Mouse (Mus musculus): Measurements from ENCODE around the gene Des. TPM values are rescaled to one million over a fixed set of nuclear protein-coding genes. Genes with fewer than 3 reads are reported as not detected.

The Des gene
- polyA plus RNA-seq, 1 experiment from 2014 or later = 1.2 TPM

DNA sequence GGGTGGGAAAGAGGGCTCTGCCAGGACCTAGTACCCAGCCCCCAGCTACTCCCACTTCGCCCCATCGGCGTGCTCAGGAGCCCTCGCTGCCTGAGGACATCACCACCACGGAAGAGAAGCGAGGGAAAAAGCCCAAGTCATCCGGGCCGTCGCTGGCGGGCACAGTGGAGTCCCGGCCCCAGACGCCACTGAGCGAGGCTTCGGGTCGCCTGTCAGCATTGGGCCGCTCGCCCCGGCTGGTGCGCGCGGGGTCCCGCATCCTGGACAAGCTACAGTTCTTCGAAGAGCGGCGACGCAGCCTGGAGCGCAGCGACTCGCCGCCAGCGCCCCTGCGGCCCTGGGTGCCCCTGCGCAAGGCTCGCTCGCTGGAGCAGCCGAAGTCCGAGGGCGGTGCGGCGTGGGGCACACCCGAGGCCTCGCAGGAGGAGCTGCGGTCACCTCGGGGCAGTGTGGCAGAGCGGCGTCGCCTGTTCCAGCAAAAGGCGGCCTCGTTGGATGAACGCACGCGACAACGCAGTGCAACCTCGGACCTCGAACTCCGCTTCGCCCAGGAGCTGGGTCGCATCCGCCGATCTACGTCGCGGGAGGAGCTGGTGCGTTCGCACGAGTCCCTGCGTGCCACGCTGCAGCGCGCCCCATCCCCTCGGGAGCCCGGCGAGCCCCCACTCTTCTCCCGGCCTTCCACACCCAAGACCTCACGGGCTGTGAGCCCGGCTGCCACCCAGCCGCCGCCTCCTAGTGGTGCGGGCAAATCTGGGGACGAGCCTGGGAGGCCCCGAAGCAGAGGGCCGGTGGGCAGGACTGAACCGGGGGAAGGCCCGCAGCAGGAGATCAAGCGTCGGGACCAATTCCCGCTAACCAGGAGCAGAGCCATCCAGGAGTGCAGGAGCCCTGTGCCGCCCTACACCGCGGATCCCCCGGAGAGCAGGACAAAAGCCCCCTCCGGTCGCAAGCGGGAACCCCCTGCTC is 28.1 kb downstream of the Des start:
- Histone ChIP-seq H3K4me2 (replicated peaks) (peak overlapping the region; percentile 43), H3K27me3 (peaks cover 84% of the 10 kb centered on the region), H3K9ac (replicated peaks) (peak overlapping the region; percentile 26; the same call in 1 of the 2 replicates), H3K9me3 (no peaks in the 10 kb centered on the region), H3K4me1 (peaks cover 40% of the 10 kb centered on the region), H3K36me3 (no peaks in the 10 kb centered on the region), H3K27ac (replicated peaks) (no peak overlapping the region), H3K4me3 (peak overlapping the region; percentile 36)
- peak; percentile 17; the same call in 1 of the 2 replicates for ATAC-seq (ENCODE audit: low FRiP score, low read depth)
- WGBS = 3% methylated on average over 93 of the region's 94 CpGs

DNA sequence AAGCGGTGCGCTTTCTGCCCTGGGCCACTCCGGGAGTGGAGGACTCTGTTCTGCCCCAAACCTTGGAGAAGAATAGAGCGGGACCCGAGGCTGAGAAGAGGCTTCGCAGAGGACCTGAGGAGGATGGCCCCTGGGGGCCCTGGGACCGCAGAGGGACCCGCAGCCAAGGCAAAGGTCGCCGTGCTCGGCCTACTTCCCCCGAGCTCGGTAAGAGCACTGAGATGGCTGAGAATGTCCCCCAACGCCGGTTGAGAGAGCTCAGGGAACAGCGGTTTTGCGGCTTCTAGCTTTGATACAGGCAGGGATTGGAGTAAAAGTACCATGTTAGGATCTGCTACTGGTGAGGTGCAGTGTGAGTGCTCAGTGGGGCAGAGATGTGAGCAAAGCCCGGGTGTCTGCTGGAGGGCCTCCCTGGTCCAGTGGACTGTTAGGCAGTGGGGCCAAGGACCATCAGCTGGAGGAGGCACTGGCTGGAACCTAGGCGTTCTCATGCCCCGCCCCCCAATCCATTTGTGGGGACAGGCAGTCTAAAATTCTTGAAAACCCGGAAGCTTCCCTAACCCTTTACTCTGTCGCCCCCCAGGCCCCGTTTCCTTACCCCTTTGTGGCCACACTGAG is 28.9 kb downstream of the Des start:
- Histone ChIP-seq H3K27me3 (peaks cover 79% of the 10 kb centered on the region), H3K36me3 (no peaks in the 10 kb centered on the region), H3K27ac (replicated peaks) (no peak overlapping the region), H3K9ac (replicated peaks) (peak overlapping the region; percentile 26; the same call in 1 of the 2 replicates), H3K9me3 (no peaks in the 10 kb centered on the region), H3K4me3 (peak overlapping the region; percentile 36; the same call in 1 of the 2 replicates), H3K4me2 (replicated peaks) (peak overlapping the region; percentile 43), H3K4me1 (peaks cover 40% of the 10 kb centered on the region)
- WGBS = 18% methylated on average over 23 of the region's 23 CpGs
- no peak for ATAC-seq (ENCODE audit: low FRiP score, low read depth)

DNA sequence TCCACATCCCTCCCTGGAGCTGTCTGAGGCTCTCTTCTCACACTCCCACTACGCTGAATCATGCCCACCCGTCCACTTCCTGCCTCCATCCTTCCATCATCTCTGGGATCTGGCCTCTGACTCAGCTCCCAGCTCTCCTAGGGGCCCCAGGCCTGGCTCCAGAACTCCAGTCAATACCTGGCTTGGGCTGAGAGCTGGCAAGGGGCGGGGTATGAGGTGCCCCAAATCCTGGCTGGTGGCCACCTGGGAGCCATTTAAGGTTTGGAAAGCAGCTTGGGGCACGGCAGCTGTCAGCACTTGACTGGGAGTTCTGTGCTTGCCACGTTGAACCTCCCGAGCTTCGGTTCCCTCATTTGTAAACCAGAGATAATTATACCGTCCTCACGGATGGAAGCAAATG is 33.0 kb downstream of the Des start:
- no peaks in the 10 kb centered on the region for H3K36me3 ChIP-seq
- no peak overlapping the region for H3K4me2 ChIP-seq (replicated peaks)
- no peak overlapping the region for H3K4me3 ChIP-seq
- peaks cover 38% of the 10 kb centered on the region for H3K27me3 ChIP-seq
- H3K9ac ChIP-seq (replicated peaks) = no peak overlapping the region
- whole genome bisulfite sequencing = 82% methylated on average over 9 of the region's 9 CpGs
- ATAC-seq (ENCODE audit: low FRiP score, low read depth) = no peak
- H3K27ac ChIP-seq (replicated peaks) = no peak overlapping the region
- no peaks in the 10 kb centered on the region for H3K9me3 ChIP-seq
- H3K4me1 ChIP-seq = peaks cover 8% of the 10 kb centered on the region

- ATAC-seq (ENCODE audit: low FRiP score, low read depth) = no peak
- peaks cover 8% of the 10 kb centered on the region for H3K4me1 ChIP-seq
- H3K27me3 ChIP-seq = peaks cover 31% of the 10 kb centered on the region
- no peak overlapping the region for H3K27ac ChIP-seq (replicated peaks)
- no peak overlapping the region for H3K4me3 ChIP-seq
- H3K9ac ChIP-seq (replicated peaks) = no peak overlapping the region
- H3K36me3 ChIP-seq = no peaks in the 10 kb centered on the region
- H3K4me2 ChIP-seq (replicated peaks) = no peak overlapping the region
- no peaks in the 10 kb centered on the region for H3K9me3 ChIP-seq
- WGBS = 92% methylated on average over 3 of the region's 3 CpGs
Measured at GRCm38 (mm10) chr1:75393846-75394245, 33.7 kb downstream of the Des start.

GRCm38 (mm10) chr1:75398761-75399402 is 38.8 kb downstream of the Des start:
- Histone ChIP-seq H3K9me3 (no peaks in the 10 kb centered on the region), H3K9ac (replicated peaks) (no peak overlapping the region; the same call in 1 of the 2 replicates), H3K4me1 (peaks cover 28% of the 10 kb centered on the region), H3K4me3 (no peak overlapping the region), H3K4me2 (replicated peaks) (no peak overlapping the region), H3K36me3 (peaks cover 18% of the 10 kb centered on the region), H3K27me3 (0 out of 2 replicates have a peak, but pooled peaks cover 3% of the 10 kb centered on the region), H3K27ac (replicated peaks) (peak overlapping the region; percentile 75)
- peak; percentile 47 for ATAC-seq (ENCODE audit: low FRiP score, low read depth)
- 10% methylated on average over 9 of the region's 9 CpGs for WGBS

GRCm38 (mm10) chr1:75399755-75400492 is 39.8 kb downstream of the Des start:
- 0 out of 2 replicates have a peak, but pooled peaks cover 3% of the 10 kb centered on the region for H3K27me3 ChIP-seq
- peak overlapping the region; percentile 41 for H3K9ac ChIP-seq (replicated peaks)
- H3K27ac ChIP-seq (replicated peaks) = peak overlapping the region; percentile 75
- ATAC-seq (ENCODE audit: low FRiP score, low read depth) = peak; percentile 81
- no peaks in the 10 kb centered on the region for H3K9me3 ChIP-seq
- H3K4me2 ChIP-seq (replicated peaks) = peak overlapping the region; percentile 44
- 6% methylated on average over 15 of the region's 15 CpGs for WGBS
- peaks cover 28% of the 10 kb centered on the region for H3K4me1 ChIP-seq
- peaks cover 24% of the 10 kb centered on the region for H3K36me3 ChIP-seq
- peak overlapping the region; percentile 7 for H3K4me3 ChIP-seq

- no peak for ATAC-seq (ENCODE audit: low FRiP score, low read depth)
- peaks cover 25% of the 10 kb centered on the region for H3K36me3 ChIP-seq
- no peaks in the 10 kb centered on the region for H3K9me3 ChIP-seq
- 0 out of 2 replicates have a peak overlapping the region, but pooled peaks have one; percentile 41 for H3K9ac ChIP-seq (replicated peaks)
- H3K4me3 ChIP-seq = no peak overlapping the region; the same call in 1 of the 2 replicates
- H3K4me2 ChIP-seq (replicated peaks) = peak overlapping the region; percentile 44
- WGBS = 44% methylated on average over 6 of the region's 6 CpGs
- peak overlapping the region; percentile 75 for H3K27ac ChIP-seq (replicated peaks)
- H3K27me3 ChIP-seq = 0 out of 2 replicates have a peak, but pooled peaks cover 3% of the 10 kb centered on the region
- H3K4me1 ChIP-seq = peaks cover 28% of the 10 kb centered on the region
Measured at GRCm38 (mm10) chr1:75400493-75401115, 40.5 kb downstream of the Des start.

- H3K9ac ChIP-seq (replicated peaks) = no peak overlapping the region
- H3K9me3 ChIP-seq = no peaks in the 10 kb centered on the region
- peaks cover 30% of the 10 kb centered on the region for H3K36me3 ChIP-seq
- peaks cover 4% of the 10 kb centered on the region for H3K4me1 ChIP-seq
- no peak overlapping the region for H3K4me2 ChIP-seq (replicated peaks)
- no peak overlapping the region for H3K4me3 ChIP-seq
- 54% methylated on average over 3 of the region's 3 CpGs for whole genome bisulfite sequencing
- no peak overlapping the region for H3K27ac ChIP-seq (replicated peaks)
- no peak for ATAC-seq (ENCODE audit: low FRiP score, low read depth)
- 0 out of 2 replicates have a peak, but pooled peaks cover 3% of the 10 kb centered on the region for H3K27me3 ChIP-seq
Measured at GRCm38 (mm10) chr1:75405547-75405946, 45.4 kb downstream of the Des start.

GRCm38 (mm10) chr1:75406173-75406572 is 46.0 kb downstream of the Des start:
- H3K9me3 ChIP-seq = no peaks in the 10 kb centered on the region
- 0 out of 2 replicates have a peak, but pooled peaks cover 3% of the 10 kb centered on the region for H3K27me3 ChIP-seq
- no peak overlapping the region for H3K27ac ChIP-seq (replicated peaks)
- no peak overlapping the region for H3K9ac ChIP-seq (replicated peaks)
- peaks cover 30% of the 10 kb centered on the region for H3K36me3 ChIP-seq
- 92% methylated on average over 15 of the region's 15 CpGs for WGBS
- no peak for ATAC-seq (ENCODE audit: low FRiP score, low read depth)
- H3K4me1 ChIP-seq = no peaks in the 10 kb centered on the region; the same call in 1 of the 2 replicates
- H3K4me3 ChIP-seq = no peak overlapping the region
- no peak overlapping the region for H3K4me2 ChIP-seq (replicated peaks)

DNA sequence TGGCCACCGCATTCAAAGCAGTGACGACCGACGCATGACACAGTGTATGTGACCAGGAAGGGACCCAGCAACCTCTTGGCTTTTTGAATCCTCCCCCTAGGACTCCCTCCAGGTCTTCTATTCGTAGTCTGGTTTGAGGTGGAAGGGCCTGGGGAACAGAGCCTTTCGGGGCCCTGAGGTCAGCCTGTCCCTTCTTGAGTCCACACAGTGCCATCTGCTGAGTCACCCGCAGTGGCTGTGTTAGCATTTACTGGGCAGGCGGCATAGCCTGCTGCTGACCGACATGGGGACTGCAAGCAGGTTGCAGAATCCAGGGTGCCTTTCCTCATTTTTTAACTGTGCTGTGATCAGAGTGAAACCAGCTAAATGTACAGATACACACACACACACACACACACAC is 46.9 kb downstream of the Des start:
- no peaks in the 10 kb centered on the region for H3K9me3 ChIP-seq
- no peak overlapping the region for H3K27ac ChIP-seq (replicated peaks)
- H3K4me2 ChIP-seq (replicated peaks) = no peak overlapping the region
- no peak for ATAC-seq (ENCODE audit: low FRiP score, low read depth)
- no peak overlapping the region for H3K4me3 ChIP-seq
- H3K4me1 ChIP-seq = no peaks in the 10 kb centered on the region; the same call in 1 of the 2 replicates
- WGBS = 94% methylated on average over 9 of the region's 9 CpGs
- H3K27me3 ChIP-seq = no peaks in the 10 kb centered on the region
- no peak overlapping the region for H3K9ac ChIP-seq (replicated peaks)
- H3K36me3 ChIP-seq = peaks cover 23% of the 10 kb centered on the region

DNA sequence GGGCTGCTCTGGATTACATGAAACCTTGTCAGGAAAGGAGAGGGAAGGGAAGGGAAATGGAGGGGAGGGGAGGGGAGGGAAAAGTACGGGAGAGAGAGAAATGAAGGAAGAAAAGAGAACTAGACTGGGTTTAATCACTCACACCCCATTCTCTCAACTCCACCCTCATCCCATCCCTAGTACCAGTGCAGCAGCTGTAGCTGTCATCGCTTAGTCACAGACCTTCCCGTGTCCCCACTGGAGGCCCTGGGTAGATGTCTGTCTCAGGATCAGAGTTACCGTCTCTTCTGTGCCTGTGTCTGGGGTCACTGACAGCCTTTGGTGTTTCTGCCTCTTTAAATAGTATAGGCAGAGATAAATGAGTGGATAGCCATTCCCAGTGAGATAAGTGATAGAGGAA is 48.1 kb downstream of the Des start:
- Histone ChIP-seq H3K4me3 (no peak overlapping the region), H3K4me1 (no peaks in the 10 kb centered on the region; the same call in 1 of the 2 replicates), H3K36me3 (peaks cover 16% of the 10 kb centered on the region; the same call in 1 of the 2 replicates), H3K27me3 (no peaks in the 10 kb centered on the region; the same call in 1 of the 2 replicates), H3K9me3 (no peaks in the 10 kb centered on the region), H3K9ac (replicated peaks) (no peak overlapping the region), H3K4me2 (replicated peaks) (no peak overlapping the region), H3K27ac (replicated peaks) (no peak overlapping the region)
- WGBS = 82% methylated on average over 4 of the region's 4 CpGs
- ATAC-seq (ENCODE audit: low FRiP score, low read depth) = no peak

All from midbrain, embryonic 12.5 days (tissue).